Mouse (Mus musculus) Patski (cell line): Measurements from ENCODE around the gene Pigr. TPM values are rescaled to one million over a fixed set of nuclear protein-coding genes. Genes with fewer than 3 reads are reported as not detected.

Experiments used
- ATAC-seq: fragments of 100-300 bp; one replicate; pipeline ENCODE4 v1.8.0; 2021
- CTCF ChIA-PET: fragments of 350-600 bp; sonication (Branson Sonifier 250); formaldehyde crosslinking; loops from one replicate; lab custom pipeline; 2022; ENCODE audit warnings: inconsistent platforms; lab: Charles Lee
- POLR2A ChIA-PET: fragments of 350-600 bp; sonication (Branson Sonifier 250); formaldehyde crosslinking; loops from one replicate; lab custom pipeline; 2022; ENCODE audit warnings: antibody characterized with exemption, inconsistent platforms; lab: Charles Lee
- DNase-seq: peaks from one replicate; pipeline ENCODE4 v3.0.0-alpha.2; 2011; ENCODE audit warnings: low read depth, low spot score
- H3K27me3 ChIP-seq: fragments of 371-371 bp; one replicate; pipeline ENCODE4 v1.5.1; 2021
- CTCF ChIP-seq: fragments of 100-300 bp; IDR thresholded peaks from one replicate; pipeline ENCODE4 v1.5.1; 2021
- in situ Hi-C: fragments of 300-500 bp; cut with MboI; formaldehyde crosslinking; loops from 3 replicates; pipeline ENCODE4 v1.11.1; 2018; ENCODE audit warnings: low pct_unique_long_range_greater_than_20kb, mixed read lengths
- polyA plus RNA-seq: library from polyadenylated mRNA; unstranded; gene quantifications from one replicate; pipeline ENCODE4 v1.2.3, GENCODE M21; 2021

Gene Pigr
- polyA plus RNA-seq, 1 experiment from 2014 or later = not detected

GRCm38 (mm10) chr1:130850405-130850804 is 23.9 kb downstream of the Pigr start:
- ChIA-PET POLR2A (no interaction called here), CTCF (no interaction called here)
- ATAC-seq = no peak
- H3K27me3 ChIP-seq = peaks cover 20% of the 10 kb centered on the region
- DNase-seq = no peak
- TF ChIP-seq CTCF = no peak
- in situ Hi-C loops = no loop called here

DNA sequence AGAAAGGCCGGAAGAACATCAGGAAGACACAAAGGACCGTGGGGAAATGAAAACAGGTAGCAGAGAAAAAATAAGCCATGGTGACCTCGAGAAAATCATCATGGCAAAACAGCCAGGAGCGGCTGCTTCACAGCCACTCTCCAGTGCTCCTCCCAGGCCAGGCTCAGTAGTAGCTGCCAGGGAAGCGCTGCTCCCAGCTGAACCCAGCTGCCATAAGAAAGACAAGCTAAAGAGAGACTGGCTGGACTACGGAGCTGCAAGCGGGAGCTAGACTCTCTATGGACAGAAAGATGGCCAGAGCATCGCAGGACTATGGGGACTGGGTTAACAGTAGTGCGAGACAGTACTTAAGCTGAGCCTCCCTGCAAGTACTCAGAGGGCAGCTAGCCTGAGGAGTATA is 28.3 kb downstream of the Pigr start:
- ATAC-seq (no peak), DNase-seq (no peak)
- ChIA-PET POLR2A (no interaction called here), CTCF (no interaction called here)
- no peak for TF ChIP-seq CTCF
- peaks cover 24% of the 10 kb centered on the region for H3K27me3 ChIP-seq
- in situ Hi-C loops = no loop called here

DNA sequence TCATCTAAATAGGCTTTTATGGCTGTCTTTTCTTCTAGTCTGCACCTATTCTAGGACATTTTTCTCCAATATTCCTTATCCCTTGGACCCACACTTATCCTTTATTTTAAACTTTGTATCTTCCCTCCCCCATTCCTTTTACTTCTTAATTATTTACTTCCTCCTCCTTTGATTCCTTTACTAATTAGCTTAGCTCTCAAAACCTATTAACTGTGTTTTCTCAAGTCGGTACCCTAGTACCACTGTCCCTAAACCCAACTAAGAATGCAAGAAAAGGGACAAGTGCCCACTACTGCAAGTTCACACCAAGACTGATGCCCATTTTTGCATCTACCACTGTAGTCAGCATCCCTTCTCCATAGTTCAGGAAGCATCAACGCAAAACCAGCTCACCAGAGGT is 29.2 kb downstream of the Pigr start:
- peaks cover 24% of the 10 kb centered on the region for H3K27me3 ChIP-seq
- ATAC-seq (no peak), DNase-seq (no peak)
- ChIA-PET POLR2A (no interaction called here), CTCF (no interaction called here)
- in situ Hi-C loops = no loop called here
- no peak for TF ChIP-seq CTCF

- ChIA-PET CTCF (no interaction called here), POLR2A (no interaction called here)
- TF ChIP-seq CTCF = no peak
- H3K27me3 ChIP-seq = peaks cover 13% of the 10 kb centered on the region
- in situ Hi-C loops = no loop called here
- ATAC-seq = no peak
- DNase-seq = no peak
Measured at GRCm38 (mm10) chr1:130857456-130857855, 31.0 kb downstream of the Pigr start.

- TF ChIP-seq CTCF = no peak
- in situ Hi-C loops = no loop called here
- CTCF ChIA-PET = no interaction called here
- ATAC-seq = no peak
- H3K27me3 ChIP-seq = no peaks in the 10 kb centered on the region
- POLR2A ChIA-PET = no interaction called here
- no peak for DNase-seq
Measured at GRCm38 (mm10) chr1:130864238-130864637, 37.8 kb downstream of the Pigr start.

DNA sequence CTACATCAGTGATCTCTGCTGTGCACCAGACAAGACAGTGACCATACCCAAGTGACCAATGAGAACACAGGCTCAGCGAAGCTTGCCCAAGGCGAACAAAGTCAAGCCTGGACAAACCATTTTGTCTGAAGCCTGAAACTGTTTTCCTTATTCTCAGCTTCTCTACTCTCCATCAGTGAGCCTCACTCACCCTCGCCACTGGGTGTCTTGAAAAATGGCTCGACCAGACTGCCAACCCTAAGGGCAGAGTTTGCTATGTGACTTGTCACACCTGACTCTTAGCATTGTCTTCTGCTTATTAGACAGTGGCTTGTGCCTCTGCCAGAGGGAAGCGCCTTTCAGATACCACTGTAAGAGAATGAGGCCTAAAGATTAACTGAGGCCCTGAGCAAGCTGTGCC is 38.3 kb downstream of the Pigr start:
- CTCF ChIA-PET = no interaction called here
- TF ChIP-seq CTCF = no peak
- no peaks in the 10 kb centered on the region for H3K27me3 ChIP-seq
- no peak for ATAC-seq
- POLR2A ChIA-PET = no interaction called here
- DNase-seq = no peak
- in situ Hi-C loops = no loop called here

DNA sequence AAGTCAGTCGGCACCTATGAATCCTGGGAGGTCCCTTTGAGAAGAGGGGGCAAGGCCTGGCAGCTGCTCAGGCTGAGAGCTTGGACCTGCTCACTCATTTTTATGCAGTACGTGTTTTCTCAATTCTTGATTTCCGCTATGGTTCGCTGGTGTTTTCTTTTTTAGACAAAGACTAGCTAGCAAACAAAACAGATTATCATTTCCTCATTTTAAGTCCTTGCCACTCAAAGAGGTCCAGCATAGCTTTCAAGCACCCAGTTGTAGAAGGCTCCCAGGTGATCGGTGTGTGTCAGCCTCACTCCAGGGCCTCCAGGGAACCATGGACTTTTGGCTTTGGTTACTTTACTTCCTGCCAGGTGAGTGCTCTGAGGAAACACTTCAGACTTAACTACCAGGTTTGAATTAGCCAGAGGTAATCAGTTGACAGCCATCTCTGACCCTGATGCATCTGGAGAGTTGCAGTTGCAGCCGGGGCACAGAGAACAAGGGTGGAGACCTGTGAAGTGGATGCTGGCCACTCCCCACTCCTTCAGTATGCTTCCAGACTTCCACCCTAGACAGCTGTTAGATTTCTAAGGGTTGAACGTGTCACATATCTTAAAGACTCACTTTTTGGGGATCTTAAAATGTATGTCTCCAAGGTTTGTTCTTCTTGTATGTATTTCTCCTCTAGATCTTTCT is 39.2 kb downstream of the Pigr start, which contains the start of gene Fcmr:
Fcmr (plus strand) TSS at position 129 of the 681 bp plus-strand sequence.
- ATAC-seq (no peak), DNase-seq (no peak)
- in situ Hi-C loops = no loop called here
- no peaks in the 10 kb centered on the region for H3K27me3 ChIP-seq
- TF ChIP-seq CTCF = no peak
- POLR2A ChIA-PET = no interaction called here
- CTCF ChIA-PET = interaction anchor here (1.2 kb wide), 1 partner anchor 187 kb away, joined by 3 read pairs; no protein-coding TSS in a partner anchor

GRCm38 (mm10) chr1:130872912-130873311 is 46.4 kb downstream of the Pigr start:
- no peak for DNase-seq
- TF ChIP-seq CTCF = no peak
- CTCF ChIA-PET = interaction anchor here (3.3 kb wide), 1 partner anchor 106 kb away, joined by 11 read pairs; no protein-coding TSS in a partner anchor
- no peaks in the 10 kb centered on the region for H3K27me3 ChIP-seq
- in situ Hi-C loops = no loop called here
- ATAC-seq = no peak
- POLR2A ChIA-PET = interaction anchor here (0.6 kb wide), 1 partner anchor 132 kb away, joined by 4 read pairs; no protein-coding TSS in a partner anchor

GRCm38 (mm10) chr1:130875139-130875538 is 48.7 kb downstream of the Pigr start:
- H3K27me3 ChIP-seq = no peaks in the 10 kb centered on the region
- TF ChIP-seq CTCF = peak; percentile 81
- in situ Hi-C loops = loop anchor here (5.0 kb wide), 1 partner anchor 182 kb away; no protein-coding TSS in a partner anchor
- POLR2A ChIA-PET = no interaction called here
- peak; percentile 29 for ATAC-seq
- CTCF ChIA-PET = interaction anchor here (0.7 to 2.1 kb wide), 7 partner anchors 9 to 178 kb away, joined by 3 to 14 read pairs (median 3); no protein-coding TSS in a partner anchor
- no peak for DNase-seq

GRCm38 (mm10) chr1:130875910-130876309 is 49.4 kb downstream of the Pigr start:
- ChIA-PET POLR2A (interaction anchor here (1.2 kb wide), 1 partner anchor 207 kb away, joined by 3 read pairs; no protein-coding TSS in a partner anchor), CTCF (interaction anchor here (0.9 to 2.1 kb wide), 5 partner anchors 10 to 120 kb away, joined by 3 to 14 read pairs (median 5); partner anchors contain the start of gene Il24)
- peak; percentile 22 for TF ChIP-seq CTCF
- in situ Hi-C loops = loop anchor here (5.0 kb wide), 1 partner anchor 181 kb away; no protein-coding TSS in a partner anchor
- no peaks in the 10 kb centered on the region for H3K27me3 ChIP-seq
- no peak for DNase-seq
- no peak for ATAC-seq
